Mouse (Mus musculus) MEL (cell line): ENCODE measurements at regions not wholly inside any gene's neighbourhood (a gene's known extent, or its start where the extent isn't known, plus 50 kb on each side); places are given as distances from the start of the nearest gene placed in this dataset.
"Not testable (repeated sequence)": the region's sequence is repeated elsewhere in the genome, so short reads cannot be mapped to it uniquely, and the experiment has no call there.

Experiments used
- CHD2 ChIP-seq: IDR thresholded peaks from 2 replicates; pipeline ENCODE4 v1.6.1; 2011; ENCODE audit warnings: low read length, improper control_type of control experiment
- CTCF ChIP-seq, 3 experiments: IDR thresholded peaks in 2 of 3; conservative IDR thresholded peaks in 1 of 3; 2 replicates each; pipeline ENCODE4 v1.5.1; 2011 to 2012; ENCODE audit warnings: low read length in 3 of 3, low read depth in 2 of 3, mild to moderate bottlenecking in 2 of 3, improper control_type of control experiment in 1 of 3, inconsistent platforms in 1 of 3, mixed read lengths in 1 of 3, moderate library complexity in 1 of 3; ENCODE audit not compliant: control insufficient read depth in 1 of 3, insufficient read depth in 1 of 3, poor library complexity in 1 of 3, severe bottlenecking in 1 of 3
- EP300 ChIP-seq, 2 experiments: IDR thresholded peaks; 2 replicates each; pipeline ENCODE4 v1.6.1; 2011; ENCODE audit warnings: improper control_type of control experiment in 2 of 2, low read length in 2 of 2, low read depth in 1 of 2, mild to moderate bottlenecking in 1 of 2
- GATA1 ChIP-seq: IDR thresholded peaks from 2 replicates; pipeline ENCODE4 v1.6.1; 2011; ENCODE audit warnings: low read depth, low read length, improper control_type of control experiment
- MAX ChIP-seq: IDR thresholded peaks from 2 replicates; pipeline ENCODE4 v1.6.1; 2011; ENCODE audit warnings: low read length, improper control_type of control experiment
- MEF2A ChIP-seq: IDR thresholded peaks from 2 replicates; pipeline ENCODE4 v1.6.1; 2014; ENCODE audit warnings: low read depth, mild to moderate bottlenecking, inconsistent platforms, low read length, improper control_type of control experiment; ENCODE audit not compliant: poor library complexity, insufficient replicate concordance, severe bottlenecking; ENCODE audit errors: extremely low read depth
- POLR2A ChIP-seq, 2 experiments: IDR thresholded peaks; 2 replicates each; pipeline ENCODE4 v1.6.1; 2011 to 2012; ENCODE audit warnings: low read length in 2 of 2, mild to moderate bottlenecking in 2 of 2, control low read depth in 1 of 2, improper control_type of control experiment in 1 of 2, low read depth in 1 of 2, moderate library complexity in 1 of 2; ENCODE audit not compliant: control insufficient read depth in 1 of 2, insufficient read depth in 1 of 2, poor library complexity in 1 of 2
- RCOR1 ChIP-seq: IDR thresholded peaks from 2 replicates; pipeline ENCODE4 v1.6.1; 2012; ENCODE audit warnings: low read depth, mild to moderate bottlenecking, inconsistent platforms, low read length, improper control_type of control experiment
- SIN3A ChIP-seq: IDR thresholded peaks from 2 replicates; pipeline ENCODE4 v1.6.1; 2012; ENCODE audit warnings: low read length, improper control_type of control experiment, inconsistent platforms
- TBP ChIP-seq: IDR thresholded peaks from 2 replicates; pipeline ENCODE4 v1.8.0; 2011; ENCODE audit warnings: low read depth, low read length, improper control_type of control experiment
- USF2 ChIP-seq, 2 experiments: IDR thresholded peaks; 2 replicates each; pipeline ENCODE4 v1.6.1; 2011 to 2012; ENCODE audit warnings: improper control_type of control experiment in 2 of 2, low read length in 2 of 2, borderline replicate concordance in 1 of 2, inconsistent platforms in 1 of 2, low read depth in 1 of 2, mild to moderate bottlenecking in 1 of 2; ENCODE audit not compliant: insufficient read depth in 1 of 2

- TF ChIP-seq POLR2A (IDR thresholded peaks at IDR 0.05; ENCODE audit: control insufficient read depth in 1 of 2, insufficient read depth in 1 of 2, low read depth in 1 of 2, low read length in 2 of 2, poor library complexity in 1 of 2); MAX; SIN3A; GATA1; CHD2; CTCF (IDR thresholded peaks at IDR 0.05 in 2 of 3, conservative IDR thresholded peaks at IDR 0.05 in 1 of 3; ENCODE audit: control insufficient read depth in 1 of 3, insufficient read depth in 1 of 3, low read depth in 2 of 3, low read length in 3 of 3, poor library complexity in 1 of 3, severe bottlenecking in 1 of 3); EP300 (IDR thresholded peaks at IDR 0.05; ENCODE audit: low read depth in 1 of 2, low read length in 2 of 2); TBP; RCOR1; USF2 (IDR thresholded peaks at IDR 0.05; ENCODE audit: borderline replicate concordance in 1 of 2, insufficient read depth in 1 of 2, low read depth in 1 of 2, low read length in 2 of 2); MEF2A: not testable (repeated sequence)
Measured at GRCm38 (mm10) chr12:97061352-97061895, 1197.8 kb downstream of the Galc start.
